9 mouse cellular contexts compared by ENCODE assay signal in genomic region chr16:18229622-18230021, GRCm38 (mm10). TPM values are rescaled to one million over a fixed set of nuclear protein-coding genes. Genes with fewer than 3 reads are reported as not detected.
DNase-seq lines count a peak whose midpoint lies in the region; ATAC-seq and TF ChIP-seq lines count a peak whose summit lies in the region.
"Had no signal": no experiment of that assay in that cellular context is flagged by ENCODE, and none has a peak within 500 bp of the region (broad histone marks: within the 10 kb centered on the region; RNA-seq: fewer than 3 reads in every experiment).

No protein-coding gene starts in this region.

- no peak for ATAC-seq in hindbrain, embryonic 16.5 days
- ATAC-seq in megakaryocyte, adult 5-6 weeks (ENCODE audit: poor library complexity, severe bottlenecking): no peak

- 0 out of 2 replicates have a peak, but pooled peaks have one; percentile 19 for TF ChIP-seq POLR2A in olfactory bulb, adult 2 months (IDR thresholded peaks at IDR 0.05; ENCODE audit: insufficient read depth, low read depth, low read length)

- no peak overlapping the region for H3K4me3 ChIP-seq in hindbrain, embryonic 16.5 days (ENCODE audit: low read length)
- peak overlapping the region; percentile 24 for H3K4me3 ChIP-seq in olfactory bulb, adult 2 months (ENCODE audit: insufficient read depth, low read depth, low read length)
- H3K4me3 ChIP-seq: liver, embryonic 15.5 days had no signal

- no peaks in the 10 kb centered on the region for H3K9me3 ChIP-seq in hindbrain, embryonic 16.5 days (ENCODE audit: control insufficient read depth, low read length)
- H3K9me3 ChIP-seq: liver, embryonic 15.5 days had no signal

- H3K4me1 ChIP-seq in hindbrain, embryonic 16.5 days (ENCODE audit: control insufficient read depth, insufficient read depth, low read depth, low read length): peaks cover 30% of the 10 kb centered on the region
- peaks cover 57% of the 10 kb centered on the region for H3K4me1 ChIP-seq in olfactory bulb, adult 2 months (ENCODE audit: control insufficient read depth, insufficient read depth, low read length)

- intact Hi-C loops in gastrocnemius, postnatal 14 days (cut with DNase I; ENCODE audit: low total_unique reads): no loop called here

- peaks cover 30% of the 10 kb centered on the region for H3K36me3 ChIP-seq in hindbrain, embryonic 16.5 days (ENCODE audit: control insufficient read depth, insufficient read depth, low read length)
- H3K36me3 ChIP-seq: liver, embryonic 15.5 days had no signal

- DNase-seq in gastrocnemius, adult 18-20 months (ENCODE audit: low spot score): peak; percentile 34
- no peak for DNase-seq in gastrocnemius, postnatal 14 days
- peak; percentile 31 for DNase-seq in thymus, postnatal 4 days
- no peak for DNase-seq in thymus, postnatal 36 days
- no peak for DNase-seq in embryo, embryonic 11 days

- no peaks in the 10 kb centered on the region for H3K27me3 ChIP-seq in hindbrain, embryonic 16.5 days (replicated peaks; ENCODE audit: control insufficient read depth, insufficient read depth, low read length)

- peak overlapping the region; percentile 32; the same call in 1 of the 2 replicates for H3K27ac ChIP-seq in hindbrain, embryonic 16.5 days (ENCODE audit: low read depth, low read length)
- peak overlapping the region; percentile 96 for H3K27ac ChIP-seq in olfactory bulb, adult 2 months (ENCODE audit: insufficient read depth, low read depth, low read length)
- H3K27ac ChIP-seq: liver, embryonic 15.5 days had no signal

- no peak overlapping the region for H3K4me2 ChIP-seq in hindbrain, embryonic 16.5 days (ENCODE audit: low read length)
- H3K4me2 ChIP-seq: liver, embryonic 15.5 days had no signal

- 56% methylated on average over 11 of the region's 11 CpGs for WGBS in hindbrain, embryonic 16.5 days
- 4% methylated on average over 11 of the region's 11 CpGs for WGBS in olfactory bulb, adult 2 months

- no peak overlapping the region for H3K9ac ChIP-seq in hindbrain, embryonic 16.5 days (ENCODE audit: low read depth, low read length)
- H3K9ac ChIP-seq: liver, embryonic 15.5 days had no signal

- TF ChIP-seq CTCF in olfactory bulb, adult 2 months (IDR thresholded peaks at IDR 0.05; ENCODE audit: insufficient read depth, low read depth, low read length): no peak

RNA-seq across cellular contexts. Expression of gene Zdhhc8, which starts 5.3 kb away (rescaled TPM):
- 10 to 100 TPM; 23.7 to 27.3 TPM for total RNA-seq in gastrocnemius, adult 18-20 months (2021)
- 10 to 100 TPM; 20.3 to 21.7 TPM for total RNA-seq in gastrocnemius, postnatal 14 days (2021)
- polyA plus RNA-seq in hindbrain, embryonic 16.5 days (2015; fragmentation: Nextera tagmentation; extraction: Ambion mirVana): 8.0 and 14.6 TPM in 2 replicates
- polyA plus RNA-seq in olfactory bulb, adult 2 months (2012; ENCODE audit: insufficient read depth, insufficient read length, low replicate concordance, missing spikeins): not detected in 2 replicates
- total RNA-seq in megakaryocyte, adult 5-6 weeks (2015): 5.1 and 5.8 TPM in 2 replicates
- total RNA-seq in megakaryocyte, adult 5-6 weeks (2017): 2.2 and 4.0 TPM in 2 replicates

RNA-seq across cellular contexts. Expression of gene Ccdc188, which starts 11.9 kb away (rescaled TPM):
- not detected for total RNA-seq in gastrocnemius, adult 18-20 months (2021)
- total RNA-seq in gastrocnemius, postnatal 14 days (2021): not detected
- polyA plus RNA-seq in hindbrain, embryonic 16.5 days (2015; fragmentation: Nextera tagmentation; extraction: Ambion mirVana): 0.11 TPM in 1 of 2 replicates, not detected in the other
- polyA plus RNA-seq in olfactory bulb, adult 2 months (2012; ENCODE audit: insufficient read depth, insufficient read length, low replicate concordance, missing spikeins): not detected in 2 replicates
- not detected in 2 replicates for total RNA-seq in megakaryocyte, adult 5-6 weeks (2015)
- total RNA-seq in megakaryocyte, adult 5-6 weeks (2017): not detected in 2 replicates
- polyA plus RNA-seq: liver, embryonic 15.5 days had no signal

RNA-seq across cellular contexts. Expression of gene Trmt2a, which starts 18.9 kb away (rescaled TPM):
- total RNA-seq in gastrocnemius, adult 18-20 months (2021): 10 to 100 TPM in 1 of 2 experiments, 1 to 10 TPM in 1; 9.2 to 11.2 TPM
- 10 to 100 TPM; 12.1 to 12.7 TPM for total RNA-seq in gastrocnemius, postnatal 14 days (2021)
- polyA plus RNA-seq in hindbrain, embryonic 16.5 days (2015; fragmentation: Nextera tagmentation; extraction: Ambion mirVana): 100 and 105 TPM in 2 replicates
- not detected in 2 replicates for polyA plus RNA-seq in olfactory bulb, adult 2 months (2012; ENCODE audit: insufficient read depth, insufficient read length, low replicate concordance, missing spikeins)
- 62.8 and 73.1 TPM in 2 replicates for total RNA-seq in megakaryocyte, adult 5-6 weeks (2015)
- 48.8 and 69.0 TPM in 2 replicates for total RNA-seq in megakaryocyte, adult 5-6 weeks (2017)

RNA-seq across cellular contexts. Expression of gene Ranbp1, which starts 18.9 kb away (rescaled TPM):
- total RNA-seq in gastrocnemius, adult 18-20 months (2021): 10 to 100 TPM; 20.0 to 26.0 TPM
- 10 to 100 TPM; 28.7 to 42.6 TPM for total RNA-seq in gastrocnemius, postnatal 14 days (2021)
- polyA plus RNA-seq in hindbrain, embryonic 16.5 days (2015; fragmentation: Nextera tagmentation; extraction: Ambion mirVana): 362 and 365 TPM in 2 replicates
- not detected in 2 replicates for polyA plus RNA-seq in olfactory bulb, adult 2 months (2012; ENCODE audit: insufficient read depth, insufficient read length, low replicate concordance, missing spikeins)
- total RNA-seq in megakaryocyte, adult 5-6 weeks (2015): 222 and 262 TPM in 2 replicates
- total RNA-seq in megakaryocyte, adult 5-6 weeks (2017): 251 and 278 TPM in 2 replicates

RNA-seq across cellular contexts. Expression of gene Gm49776, which starts 28.5 kb away (rescaled TPM):
- not detected for total RNA-seq in gastrocnemius, adult 18-20 months (2021)
- not detected for total RNA-seq in gastrocnemius, postnatal 14 days (2021)
- polyA plus RNA-seq in hindbrain, embryonic 16.5 days (2015; fragmentation: Nextera tagmentation; extraction: Ambion mirVana): 1.3 TPM in 1 of 2 replicates, not detected in the other
- polyA plus RNA-seq in olfactory bulb, adult 2 months (2012; ENCODE audit: insufficient read depth, insufficient read length, low replicate concordance, missing spikeins): not detected in 2 replicates
- not detected in 2 replicates for total RNA-seq in megakaryocyte, adult 5-6 weeks (2015)
- not detected in 2 replicates for total RNA-seq in megakaryocyte, adult 5-6 weeks (2017)
- polyA plus RNA-seq: liver, embryonic 15.5 days had no signal

Comparison
In these comparisons a context has a peak if more than half of its experiments do, and no peak if none do; other contexts are left out.
1. DNase-seq: peak in gastrocnemius, adult 18-20 months (single experiment) and thymus, postnatal 4 days (single experiment); none in gastrocnemius, postnatal 14 days (single experiment), thymus, postnatal 36 days (0 of 2) and embryo, embryonic 11 days (single experiment).